Mouse (Mus musculus) liver, adult (tissue): ENCODE results near the gene Bmpr1b.

Source experiments
- GATA4 ChIP-seq: IDR thresholded peaks from 2 replicates; pipeline ENCODE4 v1.6.1; 2014; ENCODE audit warnings: mild to moderate bottlenecking, low read length; ENCODE audit not compliant: insufficient replicate concordance

Gene Bmpr1b

GRCm38 (mm10) chr3:142071601-142072000, 97.6 kb downstream of the Bmpr1b start:
- TF ChIP-seq GATA4: no peak

GRCm38 (mm10) chr3:142066792-142067346, 102.4 kb downstream of the Bmpr1b start:
- TF ChIP-seq GATA4: no peak

GRCm38 (mm10) chr3:142065111-142065510, 104.1 kb downstream of the Bmpr1b start:
- no peak for TF ChIP-seq GATA4

- TF ChIP-seq GATA4: no peak
Measured at GRCm38 (mm10) chr3:142063536-142064226, 105.5 kb downstream of the Bmpr1b start.

DNA sequence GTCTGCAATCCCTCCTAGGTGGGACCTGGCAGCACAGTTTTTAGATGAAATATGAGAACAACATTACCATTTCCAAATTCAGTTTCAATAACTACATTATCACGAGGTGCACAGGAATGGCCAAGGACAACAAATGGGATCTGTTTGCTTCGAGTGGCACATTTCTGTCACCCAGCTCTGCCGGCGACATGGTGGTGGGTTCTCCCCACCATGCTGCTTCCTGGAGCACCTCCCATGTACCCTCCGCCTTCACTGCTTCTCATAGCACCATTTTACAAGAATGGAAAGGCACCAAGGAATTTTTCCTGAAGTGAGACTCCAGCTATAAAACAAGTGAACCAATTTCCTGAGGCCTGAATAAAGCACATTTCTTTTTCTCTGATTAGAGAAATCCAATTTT, 108.0 kb downstream of the Bmpr1b start:
- no peak for TF ChIP-seq GATA4

- TF ChIP-seq GATA4: no peak
Measured at GRCm38 (mm10) chr3:142059890-142060289, 109.3 kb downstream of the Bmpr1b start.

DNA sequence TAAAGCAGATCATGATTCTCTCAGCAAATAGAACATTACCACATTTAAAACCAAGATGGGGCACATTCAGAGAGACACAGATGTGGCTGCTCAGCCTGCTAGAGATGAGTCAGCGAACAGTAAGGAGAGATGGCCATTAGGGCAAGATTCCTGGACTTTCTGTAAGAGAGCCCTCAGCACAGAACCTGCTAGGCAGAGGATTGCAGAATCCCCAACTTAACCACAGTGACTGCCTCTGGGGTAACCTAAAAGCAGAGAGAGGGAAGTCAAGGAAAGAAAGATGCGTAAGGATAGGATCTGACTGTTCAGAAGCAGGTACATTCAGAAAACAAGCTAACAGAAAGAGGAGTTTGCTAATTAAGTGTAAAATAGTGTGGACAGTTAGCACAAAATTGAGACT, 118.5 kb downstream of the Bmpr1b start:
- TF ChIP-seq GATA4: no peak

- no peak for TF ChIP-seq GATA4
Measured at GRCm38 (mm10) chr3:142049610-142050009, 119.6 kb downstream of the Bmpr1b start.

GRCm38 (mm10) chr3:142049093-142049492, 120.1 kb downstream of the Bmpr1b start:
- TF ChIP-seq GATA4: no peak

GRCm38 (mm10) chr3:142048493-142048892, 120.7 kb downstream of the Bmpr1b start:
- TF ChIP-seq GATA4: no peak

- no peak for TF ChIP-seq GATA4
Measured at GRCm38 (mm10) chr3:142043463-142043862, 125.8 kb downstream of the Bmpr1b start.

- TF ChIP-seq GATA4: no peak
Measured at GRCm38 (mm10) chr3:142043006-142043405, 126.2 kb downstream of the Bmpr1b start.

- TF ChIP-seq GATA4: no peak
Measured at GRCm38 (mm10) chr3:142040345-142040744, 128.9 kb downstream of the Bmpr1b start.

DNA sequence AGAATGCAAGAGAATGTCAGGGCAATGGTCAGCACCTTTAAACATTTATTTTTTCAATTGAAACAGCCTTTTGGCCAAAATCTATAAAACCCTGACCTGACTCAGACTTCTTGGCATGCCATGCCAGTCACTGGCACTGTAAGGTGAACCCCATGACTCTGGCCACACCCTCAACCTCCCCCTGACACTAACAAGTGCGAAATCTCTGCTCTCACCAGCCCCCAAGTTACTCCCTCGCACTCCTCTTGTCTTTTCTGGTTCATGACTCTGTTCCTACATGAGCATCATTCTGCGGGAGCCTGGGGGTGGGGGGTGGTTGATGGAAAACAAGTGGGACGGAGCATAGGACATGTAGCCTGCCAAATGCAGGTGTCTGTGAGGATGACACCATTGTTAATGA, 135.1 kb downstream of the Bmpr1b start:
- no peak for TF ChIP-seq GATA4

- no peak for TF ChIP-seq GATA4
Measured at GRCm38 (mm10) chr3:142019716-142020115, 149.5 kb downstream of the Bmpr1b start.

GRCm38 (mm10) chr3:141984548-141984947, 184.7 kb downstream of the Bmpr1b start:
- no peak for TF ChIP-seq GATA4

DNA sequence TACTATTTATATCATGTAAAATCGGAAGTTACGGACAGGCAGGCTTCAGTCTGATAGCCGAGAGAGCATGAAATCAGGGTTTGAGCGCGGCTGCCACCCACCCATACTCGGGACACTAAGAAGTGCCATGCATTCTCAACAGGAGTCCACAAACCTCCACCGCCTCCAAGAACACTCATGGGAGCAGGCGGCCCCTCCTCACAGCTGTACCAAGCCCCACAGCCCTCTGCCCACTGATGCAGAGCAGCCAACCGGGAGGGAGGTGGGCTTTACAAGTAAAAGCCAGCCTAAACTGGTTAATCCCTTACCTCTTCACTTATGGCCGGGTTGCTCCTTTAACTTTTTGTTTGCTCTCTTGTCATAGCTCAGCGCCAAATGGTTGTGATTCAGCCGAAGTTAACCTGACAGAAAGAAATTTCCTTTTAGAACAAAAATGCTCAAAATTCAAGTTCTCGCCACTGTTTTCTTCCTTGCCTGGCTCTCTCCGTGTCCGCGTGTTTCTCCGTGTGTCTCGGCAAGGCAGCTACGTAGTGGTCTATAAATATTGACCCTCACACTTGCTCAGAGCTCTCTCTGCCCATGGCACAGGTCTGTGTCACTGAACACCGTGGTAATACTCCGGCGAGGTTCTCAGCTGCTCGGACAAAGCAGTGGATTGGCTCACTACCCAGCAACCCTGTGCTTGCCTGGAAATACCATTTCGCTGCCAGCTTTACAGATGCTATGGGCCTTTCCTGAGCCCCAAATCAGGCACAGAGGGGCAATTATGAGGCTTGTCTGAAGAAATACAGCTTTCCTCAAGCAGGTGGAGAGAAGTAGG, 187.4 kb downstream of the Bmpr1b start:
- TF ChIP-seq GATA4: no peak

GRCm38 (mm10) chr3:141966244-141966643, 203.0 kb downstream of the Bmpr1b start:
- no peak for TF ChIP-seq GATA4
